Mouse (Mus musculus): ENCODE measurements around the gene Krt88. TPM values are rescaled to one million over a fixed set of nuclear protein-coding genes. Genes with fewer than 3 reads are reported as not detected.

Krt88 gene
- total RNA-seq (2023): not detected

DNA sequence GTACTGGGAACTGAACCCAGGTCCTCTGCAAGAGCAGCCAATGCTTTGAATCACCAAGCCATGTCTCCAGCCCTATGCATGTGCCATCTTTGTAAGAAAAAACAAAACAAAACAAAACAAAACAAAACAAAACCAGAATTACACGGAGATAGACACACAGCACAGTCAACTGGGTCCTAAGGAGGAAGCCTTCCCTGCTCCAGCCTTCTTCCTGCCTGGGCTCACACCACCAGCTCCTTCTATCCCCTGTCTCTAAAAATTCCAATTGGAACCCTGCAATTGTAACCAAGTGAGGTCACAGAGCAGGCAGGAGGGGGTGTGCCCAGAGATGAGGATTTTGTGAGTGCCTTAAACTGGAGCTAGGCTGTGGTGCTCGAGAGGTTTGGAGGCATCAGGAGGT, at the start of gene Krt88:
Gene Krt88, plus strand, starts transcription at position 301 of the 400 bp plus-strand sequence.

DNA sequence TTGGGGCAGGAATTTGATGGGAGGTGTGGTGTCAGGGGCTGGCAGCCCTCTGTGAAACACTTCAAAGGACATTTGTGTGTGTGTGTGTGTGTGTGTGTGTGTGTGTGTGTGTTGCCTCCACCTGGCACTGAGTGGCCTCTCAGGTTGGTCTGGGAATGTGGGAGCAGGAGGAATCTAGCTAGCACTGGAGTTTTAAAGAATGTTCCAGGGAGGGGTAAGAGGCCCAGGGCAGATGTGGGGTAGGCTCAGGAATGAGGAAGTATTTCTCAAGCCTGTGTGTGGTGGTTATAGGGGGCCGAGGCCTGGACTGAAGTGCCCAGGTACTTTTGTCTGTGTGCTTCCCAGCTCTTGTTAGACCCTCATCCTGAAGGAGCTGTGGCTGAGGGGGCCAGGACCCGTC, 36.8 kb upstream of the Krt88 start, which contains the start of gene Krt7:
Gene Krt7, plus strand, starts transcription at position 269 of the 400 bp plus-strand sequence.

DNA sequence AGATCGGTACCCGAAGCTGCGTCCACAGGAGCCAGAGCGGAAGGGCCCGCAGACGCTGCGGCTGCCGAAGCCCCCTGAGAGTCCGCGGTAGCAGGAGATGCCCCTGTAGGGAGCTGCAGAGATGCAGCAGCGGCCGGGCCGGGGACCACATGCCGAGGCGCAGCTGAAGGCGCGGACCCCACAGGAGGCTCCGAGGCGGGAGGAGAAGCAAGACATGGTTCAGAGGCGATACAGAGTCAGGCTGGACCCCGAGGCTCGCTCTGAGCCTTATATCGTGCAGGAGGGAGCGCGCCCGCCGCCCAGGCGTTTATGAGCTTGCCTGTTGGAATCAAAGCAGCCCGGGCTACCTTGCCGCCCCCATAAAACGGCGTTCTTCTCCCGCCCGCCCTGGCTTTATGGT, 9.0 kb upstream of the Krt88 start, which contains the start of gene Krt87:
Gene Krt87, minus strand, starts transcription at position 250 of the 400 bp plus-strand sequence.

DNA sequence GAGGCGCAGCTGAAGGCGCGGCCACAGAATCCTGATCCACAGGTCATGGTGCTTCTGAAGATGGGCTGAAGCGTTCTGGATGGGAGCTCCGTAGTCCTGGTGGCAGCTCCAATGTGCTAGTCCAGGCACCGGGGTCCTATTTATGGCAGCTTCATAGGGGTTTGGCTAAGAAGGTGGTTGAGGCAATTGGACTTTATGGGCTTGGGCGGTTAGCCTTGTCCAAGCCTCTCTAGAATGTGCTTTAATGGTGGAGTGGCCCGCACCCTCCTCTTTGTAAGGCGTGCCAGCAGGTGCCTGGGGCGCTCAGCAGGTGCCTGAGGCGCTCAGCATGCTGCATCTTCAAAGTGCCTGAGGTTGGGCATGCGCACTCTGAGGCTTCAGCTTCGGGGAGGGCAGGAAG, 16.1 kb downstream of the Krt88 start, which contains the start of gene Krt81:
Gene Krt81, minus strand, starts transcription at position 101 of the 400 bp plus-strand sequence.

DNA sequence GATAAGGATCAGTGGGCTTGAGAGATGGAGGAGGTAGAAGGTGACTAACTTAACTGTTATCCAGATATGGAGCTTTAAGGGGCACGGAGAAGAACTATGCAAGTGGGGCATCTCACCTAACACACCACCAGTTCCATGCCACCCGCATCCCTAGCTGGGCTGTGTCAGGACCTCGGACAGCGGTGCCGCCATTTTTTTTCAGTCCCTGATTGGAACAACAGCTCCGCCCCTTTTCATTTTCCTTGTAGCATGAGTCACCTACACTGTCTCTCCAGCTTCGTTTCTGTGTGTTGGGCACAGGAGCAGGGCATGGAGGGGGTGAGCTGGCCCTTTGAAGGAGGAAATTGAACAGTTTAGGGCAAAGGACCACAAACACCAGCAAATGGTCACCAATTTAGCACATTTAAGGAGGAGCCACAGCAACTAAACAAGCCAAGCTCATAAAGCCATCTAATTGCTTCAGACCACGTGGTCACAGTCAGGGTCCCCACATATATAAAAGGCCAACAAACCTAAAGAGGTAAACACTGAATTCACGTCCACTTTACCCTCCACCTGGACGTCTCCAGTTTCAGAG, 25.5 kb downstream of the Krt88 start, which contains the start of gene Krt86:
Gene Krt86, plus strand, starts transcription at position 527 of the 577 bp plus-strand sequence.

DNA sequence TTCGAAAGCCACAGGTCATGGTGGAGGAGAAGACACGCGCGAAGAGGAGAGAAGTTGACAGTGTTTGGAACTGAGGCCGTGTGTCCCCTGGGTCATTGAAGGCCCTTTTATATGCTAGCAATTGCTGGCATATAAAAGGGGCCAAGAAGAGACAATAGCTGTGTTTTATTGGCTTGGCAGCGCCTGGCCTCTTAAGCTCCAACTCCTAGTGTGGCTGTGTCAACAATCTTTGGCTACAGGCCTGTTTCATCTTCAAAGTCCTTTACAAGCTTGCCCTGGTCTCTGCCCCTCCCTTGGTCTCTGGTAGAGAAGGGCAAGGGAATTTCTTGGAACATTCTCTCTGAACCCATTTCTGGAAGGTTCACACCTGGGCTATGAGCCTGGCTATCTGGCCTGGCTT, 43.9 kb downstream of the Krt88 start, which contains the start of gene Krt83:
Gene Krt83, minus strand, starts transcription at position 82 of the 400 bp plus-strand sequence.

Other genes starting within 250 kb of the Krt88 start
- 10 to 100 TPM; 15.2 to 17.9 TPM for gene Grasp, start 223.6 kb upstream of the Krt88 start, total RNA-seq (2023)
- gene Nr4a1, start 193.5 kb upstream of the Krt88 start, total RNA-seq (2023): 1,000 to 10,000 TPM; 2,185 to 2,202 TPM
- gene Atg101, start 163.5 kb upstream of the Krt88 start, total RNA-seq (2023): 10 to 100 TPM; 42.9 to 44.5 TPM
- gene 6030408B16Rik, start 154.5 kb upstream of the Krt88 start, total RNA-seq (2023): under 1 TPM; 0.46 to 0.79 TPM
- gene Krt80, start 77.6 kb upstream of the Krt88 start, total RNA-seq (2023): 100 to 1,000 TPM; 169 to 182 TPM
- 1 to 10 TPM; 6.9 to 7.7 TPM for gene Krt7, start 36.7 kb upstream of the Krt88 start, total RNA-seq (2023)
- gene Krt87, start 8.9 kb upstream of the Krt88 start, total RNA-seq (2023): not detected
- not detected for gene Krt81, start 16.0 kb downstream of the Krt88 start, total RNA-seq (2023)
- gene Krt86, start 25.7 kb downstream of the Krt88 start, total RNA-seq (2023): under 1 TPM; 0.27 to 0.73 TPM
- gene Krt83, start 43.8 kb downstream of the Krt88 start, total RNA-seq (2023): not detected
- not detected for gene Gm49425, start 69.5 kb downstream of the Krt88 start, total RNA-seq (2023)
- not detected for gene Krt84, start 85.1 kb downstream of the Krt88 start, total RNA-seq (2023)
- gene Krt82, start 102.9 kb downstream of the Krt88 start, total RNA-seq (2023): not detected
- not detected for gene Krt90, start 115.2 kb downstream of the Krt88 start, total RNA-seq (2023)
- not detected for gene Krt75, start 126.2 kb downstream of the Krt88 start, total RNA-seq (2023)
- gene Gm5414, start 180.4 kb downstream of the Krt88 start, total RNA-seq (2023): not detected
- gene Gm5478, start 199.6 kb downstream of the Krt88 start, total RNA-seq (2023): not detected
- not detected for gene Krt6b, start 232.5 kb downstream of the Krt88 start, total RNA-seq (2023)
- not detected for gene Krt6a, start 246.6 kb downstream of the Krt88 start, total RNA-seq (2023)

Measured in monocyte, adult 59 days (primary cell).